Mouse (Mus musculus): ENCODE results near the gene Olfr1022. TPM values are rescaled to one million over a fixed set of nuclear protein-coding genes. Genes with fewer than 3 reads are reported as not detected.

Gene Olfr1022
- not detected in 2 replicates for total RNA-seq (2014; fragmentation: Nextera tagmentation)
- total RNA-seq (2017), result 0.17 and 0.33 TPM in 2 replicates
- polyA plus RNA-seq (2012), result not detected in 2 replicates

- no peaks in the 10 kb centered on the region for H3K4me1 ChIP-seq (ENCODE audit: insufficient read depth, low read depth, low read length)
- no peak within 1 kb of the TSS for H3K4me3 ChIP-seq (ENCODE audit: low read depth, low read length)
- ATAC-seq (ENCODE audit: extremely low read depth, insufficient number of reproducible peaks, low FRiP score, poor library complexity, severe bottlenecking) (no peak), DNase-seq (ENCODE audit: low spot score) (no peak)
- TF ChIP-seq GATA2 (IDR thresholded peaks at IDR 0.05; ENCODE audit: borderline replicate concordance, low read depth, low read length), result no peak
- TF ChIP-seq POLR2AphosphoS5 (IDR thresholded peaks at IDR 0.05; ENCODE audit: insufficient replicate concordance, low read depth, low read length), result no peak
- TF ChIP-seq GATA1 (IDR thresholded peaks at IDR 0.05; ENCODE audit: borderline replicate concordance, low read length), result no peak
- TF ChIP-seq TAL1 (conservative IDR thresholded peaks at IDR 0.05; ENCODE audit: low read depth, low read length), result no peak
- TF ChIP-seq CTCF (IDR thresholded peaks at IDR 0.05; ENCODE audit: low read depth, low read length), result no peak
- no peaks in the 10 kb centered on the region for H3K9me3 ChIP-seq (replicated peaks)
- H3K36me3 ChIP-seq (replicated peaks), result no peaks in the 10 kb centered on the region
- no peaks in the 10 kb centered on the region for H3K27me3 ChIP-seq (ENCODE audit: insufficient read depth, low read length)
Observed at GRCm38 (mm10) chr2:85868294-85868693, at the start of gene Olfr1022. Gene Olfr1022 (plus strand): TSS chr2:85868594.

- Histone ChIP-seq H3K9me3 (replicated peaks) (peaks cover 3% of the 10 kb centered on the region; the same call in 1 of the 2 replicates), H3K27me3 (ENCODE audit: insufficient read depth, low read length) (no peaks in the 10 kb centered on the region), H3K36me3 (replicated peaks) (no peaks in the 10 kb centered on the region), H3K4me1 (ENCODE audit: insufficient read depth, low read depth, low read length) (no peaks in the 10 kb centered on the region), H3K4me3 (ENCODE audit: low read depth, low read length) (no peak within 1 kb of the TSS)
- ATAC-seq (ENCODE audit: extremely low read depth, insufficient number of reproducible peaks, low FRiP score, poor library complexity, severe bottlenecking) (no peak), DNase-seq (ENCODE audit: low spot score) (no peak)
- no peak for TF ChIP-seq GATA2 (IDR thresholded peaks at IDR 0.05; ENCODE audit: borderline replicate concordance, low read depth, low read length)
- no peak for TF ChIP-seq CTCF (IDR thresholded peaks at IDR 0.05; ENCODE audit: low read depth, low read length)
- TF ChIP-seq GATA1 (IDR thresholded peaks at IDR 0.05; ENCODE audit: borderline replicate concordance, low read length), result no peak
- no peak for TF ChIP-seq TAL1 (conservative IDR thresholded peaks at IDR 0.05; ENCODE audit: low read depth, low read length)
- no peak for TF ChIP-seq POLR2AphosphoS5 (IDR thresholded peaks at IDR 0.05; ENCODE audit: insufficient replicate concordance, low read depth, low read length)
Observed at GRCm38 (mm10) chr2:85845383-85845782, 23.0 kb upstream of the Olfr1022 start, which contains the start of gene Olfr1019. Gene Olfr1019 (minus strand): TSS chr2:85845483.

- DNase-seq (ENCODE audit: low spot score), result no peak
- no peaks in the 10 kb centered on the region for H3K27me3 ChIP-seq (ENCODE audit: insufficient read depth, low read length)
- 0 out of 2 replicates have a peak, but pooled peaks cover 2% of the 10 kb centered on the region for H3K9me3 ChIP-seq (replicated peaks)
- TF ChIP-seq POLR2AphosphoS5 (IDR thresholded peaks at IDR 0.05; ENCODE audit: insufficient replicate concordance, low read depth, low read length) (no peak), CTCF (IDR thresholded peaks at IDR 0.05; ENCODE audit: low read depth, low read length) (no peak), TAL1 (conservative IDR thresholded peaks at IDR 0.05; ENCODE audit: low read depth, low read length) (no peak), GATA2 (IDR thresholded peaks at IDR 0.05; ENCODE audit: borderline replicate concordance, low read depth, low read length) (no peak), GATA1 (IDR thresholded peaks at IDR 0.05; ENCODE audit: borderline replicate concordance, low read length) (no peak)
- no peak within 1 kb of the TSS for H3K4me3 ChIP-seq (ENCODE audit: low read depth, low read length)
- H3K36me3 ChIP-seq (replicated peaks), result no peaks in the 10 kb centered on the region
- H3K4me1 ChIP-seq (ENCODE audit: insufficient read depth, low read depth, low read length), result no peaks in the 10 kb centered on the region
- no peak for ATAC-seq (ENCODE audit: extremely low read depth, insufficient number of reproducible peaks, low FRiP score, poor library complexity, severe bottlenecking)
Observed at GRCm38 (mm10) chr2:85846730-85847129, 21.7 kb upstream of the Olfr1022 start, which contains the start of gene Olfr1020. Gene Olfr1020 (plus strand): TSS chr2:85847030.

- no peaks in the 10 kb centered on the region for H3K27me3 ChIP-seq (ENCODE audit: insufficient read depth, low read length)
- H3K36me3 ChIP-seq (replicated peaks), result no peaks in the 10 kb centered on the region
- ATAC-seq (ENCODE audit: extremely low read depth, insufficient number of reproducible peaks, low FRiP score, poor library complexity, severe bottlenecking) (no peak), DNase-seq (ENCODE audit: low spot score) (no peak)
- H3K4me3 ChIP-seq (ENCODE audit: low read depth, low read length), result no peak within 1 kb of the TSS
- H3K9me3 ChIP-seq (replicated peaks), result 0 out of 2 replicates have a peak, but pooled peaks cover 2% of the 10 kb centered on the region
- TF ChIP-seq TAL1 (conservative IDR thresholded peaks at IDR 0.05; ENCODE audit: low read depth, low read length) (no peak), GATA1 (IDR thresholded peaks at IDR 0.05; ENCODE audit: borderline replicate concordance, low read length) (no peak), GATA2 (IDR thresholded peaks at IDR 0.05; ENCODE audit: borderline replicate concordance, low read depth, low read length) (no peak), POLR2AphosphoS5 (IDR thresholded peaks at IDR 0.05; ENCODE audit: insufficient replicate concordance, low read depth, low read length) (no peak), CTCF (IDR thresholded peaks at IDR 0.05; ENCODE audit: low read depth, low read length) (no peak)
- H3K4me1 ChIP-seq (ENCODE audit: insufficient read depth, low read depth, low read length), result no peaks in the 10 kb centered on the region
Observed at GRCm38 (mm10) chr2:85885340-85885739, 16.9 kb downstream of the Olfr1022 start, which contains the start of gene Olfr1023. Gene Olfr1023 (plus strand): TSS chr2:85885640.

- TF ChIP-seq GATA1 (IDR thresholded peaks at IDR 0.05; ENCODE audit: borderline replicate concordance, low read length) (no peak), CTCF (IDR thresholded peaks at IDR 0.05; ENCODE audit: low read depth, low read length) (no peak), TAL1 (conservative IDR thresholded peaks at IDR 0.05; ENCODE audit: low read depth, low read length) (no peak), POLR2AphosphoS5 (IDR thresholded peaks at IDR 0.05; ENCODE audit: insufficient replicate concordance, low read depth, low read length) (no peak), GATA2 (IDR thresholded peaks at IDR 0.05; ENCODE audit: borderline replicate concordance, low read depth, low read length) (no peak)
Observed at GRCm38 (mm10) chr2:85904952-85905351, 36.6 kb downstream of the Olfr1022 start, which contains the start of gene Olfr1024. Gene Olfr1024 (minus strand): TSS chr2:85905052.

GRCm38 (mm10) chr2:85913197-85913596 lies 44.8 kb downstream of the Olfr1022 start:
- no peak for ATAC-seq (ENCODE audit: extremely low read depth, insufficient number of reproducible peaks, low FRiP score, poor library complexity, severe bottlenecking)
- Histone ChIP-seq H3K36me3 (replicated peaks) (no peaks in the 10 kb centered on the region), H3K4me3 (ENCODE audit: low read depth, low read length) (no peak overlapping the region), H3K4me1 (ENCODE audit: insufficient read depth, low read depth, low read length) (no peaks in the 10 kb centered on the region), H3K9me3 (replicated peaks) (peaks cover 4% of the 10 kb centered on the region), H3K27me3 (ENCODE audit: insufficient read depth, low read length) (no peaks in the 10 kb centered on the region)
- DNase-seq (ENCODE audit: low spot score), result no peak
- no peak for TF ChIP-seq TAL1 (conservative IDR thresholded peaks at IDR 0.05; ENCODE audit: low read depth, low read length)
- no peak for TF ChIP-seq GATA2 (IDR thresholded peaks at IDR 0.05; ENCODE audit: borderline replicate concordance, low read depth, low read length)
- no peak for TF ChIP-seq POLR2AphosphoS5 (IDR thresholded peaks at IDR 0.05; ENCODE audit: insufficient replicate concordance, low read depth, low read length)
- no peak for TF ChIP-seq GATA1 (IDR thresholded peaks at IDR 0.05; ENCODE audit: borderline replicate concordance, low read length)
- no peak for TF ChIP-seq CTCF (IDR thresholded peaks at IDR 0.05; ENCODE audit: low read depth, low read length)

More at GRCm38 (mm10) chr2:85904952-85905351, 36.6 kb downstream of the Olfr1022 start, which contains the start of gene Olfr1024:
- DNase-seq (ENCODE audit: low spot score) (no peak), ATAC-seq (ENCODE audit: extremely low read depth, insufficient number of reproducible peaks, low FRiP score, poor library complexity, severe bottlenecking) (no peak)
- Histone ChIP-seq H3K36me3 (replicated peaks) (no peaks in the 10 kb centered on the region), H3K27me3 (ENCODE audit: insufficient read depth, low read length) (no peaks in the 10 kb centered on the region), H3K4me3 (ENCODE audit: low read depth, low read length) (no peak within 1 kb of the TSS), H3K4me1 (ENCODE audit: insufficient read depth, low read depth, low read length) (no peaks in the 10 kb centered on the region), H3K9me3 (replicated peaks) (peaks cover 7% of the 10 kb centered on the region)
